Mouse (Mus musculus) embryonic facial prominence, embryonic 11.5 days (tissue): ENCODE results near the gene Mbip. TPM values are rescaled to one million over a fixed set of nuclear protein-coding genes. Genes with fewer than 3 reads are reported as not detected.

Experiments used
- ATAC-seq: fragments of 200-750 bp; cut with Nextera tagmentation; replicated peaks from 2 replicates; pipeline ENCODE4 v1.8.0; 2017; ENCODE audit warnings: low read depth; ENCODE audit not compliant: insufficient number of reproducible peaks, low FRiP score, low TSS enrichment
- DNase-seq: peaks from one replicate; pipeline ENCODE4 v3.0.0-alpha.2; 2015; ENCODE audit warnings: low spot score
- H3K27ac ChIP-seq: fragments of 300-500 bp; sonication (generic); replicated peaks from 2 replicates; pipeline ENCODE4 v1.5.1; 2014; ENCODE audit warnings: mild to moderate bottlenecking, low read depth, low read length, control low read depth
- H3K27me3 ChIP-seq: fragments of 300-500 bp; sonication (generic); 2 replicates; pipeline ENCODE4 v1.6.1; 2014; ENCODE audit warnings: mild to moderate bottlenecking, low read length, moderate library complexity, mixed read lengths; ENCODE audit not compliant: control insufficient read depth, insufficient read depth
- H3K36me3 ChIP-seq: fragments of 300-500 bp; sonication (generic); replicated peaks from 2 replicates; pipeline ENCODE4 v1.6.1; 2014; ENCODE audit warnings: low read depth, mild to moderate bottlenecking, low read length, moderate library complexity, mixed read lengths; ENCODE audit not compliant: control insufficient read depth, insufficient read depth
- H3K4me1 ChIP-seq: fragments of 300-500 bp; sonication (generic); 2 replicates; pipeline ENCODE4 v1.6.1; 2014; ENCODE audit warnings: low read length, mixed read lengths; ENCODE audit not compliant: control insufficient read depth, insufficient read depth
- H3K4me2 ChIP-seq: fragments of 300-500 bp; sonication (generic); 2 replicates; pipeline ENCODE4 v1.6.1; 2014; ENCODE audit warnings: low read depth, mild to moderate bottlenecking, control low read depth, low read length, moderate library complexity
- H3K4me3 ChIP-seq: fragments of 300-500 bp; sonication (generic); 2 replicates; pipeline ENCODE4 v1.5.1; 2014; ENCODE audit warnings: low read depth, low read length, control low read depth
- H3K9ac ChIP-seq: fragments of 300-500 bp; sonication (generic); replicated peaks from 2 replicates; pipeline ENCODE4 v1.6.1; 2014; ENCODE audit warnings: mild to moderate bottlenecking, control low read depth, low read length
- H3K9me3 ChIP-seq: fragments of 300-500 bp; sonication (generic); replicated peaks from 2 replicates; pipeline ENCODE4 v1.6.1; 2016; ENCODE audit warnings: mild to moderate bottlenecking, low read length, inconsistent platforms, mixed read lengths; ENCODE audit not compliant: control insufficient read depth
- WGBS: fragments of 180-500 bp; shearing (Covaris S2); extraction: QIAGEN DNeasy Blood & Tissue Kit; methylation state at CpG from one replicate; pipeline ENCODE4 v1.1.7; 2014; 5-methylcytosine and 5-hydroxymethylcytosine counted together
- polyA plus RNA-seq: library from polyadenylated mRNA; unstranded; fragments of >200 nt; fragmentation: Nextera tagmentation; extraction: Ambion mirVana; gene quantifications from 2 replicates; pipeline ENCODE4 v1.2.1, GENCODE M21; 2014

Mbip gene
- polyA plus RNA-seq, 1 experiment from 2014 or later = 64.4 TPM

- Histone ChIP-seq H3K27me3 (no peaks in the 10 kb centered on the region), H3K36me3 (no peaks in the 10 kb centered on the region), H3K4me1 (no peaks in the 10 kb centered on the region), H3K9me3 (no peaks in the 10 kb centered on the region), H3K9ac (no peak overlapping the region), H3K4me3 (no peak overlapping the region), H3K4me2 (no peak overlapping the region), H3K27ac (no peak overlapping the region)
- DNase-seq = no peak
- no peak for ATAC-seq
- 77% methylated on average over 3 of the region's 3 CpGs for WGBS
Observed at GRCm38 (mm10) chr12:56281649-56282048, 64.0 kb downstream of the Mbip start.

Other genes starting within 250 kb of the Mbip start
- 6.9 and 17.0 TPM in 2 replicates for gene Nkx2-1, start 191.0 kb upstream of the Mbip start, polyA plus RNA-seq